Mouse (Mus musculus) C2C12 (cell line): Measurements from ENCODE around the gene Dock1.

Experiments
- CTCF ChIP-seq: IDR thresholded peaks from one replicate; pipeline ENCODE4 v1.5.1; 2011; ENCODE audit not compliant: control insufficient read depth, insufficient read depth, insufficient read length
- MAX ChIP-seq: IDR thresholded peaks from one replicate; pipeline ENCODE4 v1.6.1; 2011; ENCODE audit warnings: mild to moderate bottlenecking, control low read depth
- MYOG ChIP-seq: IDR thresholded peaks from one replicate; pipeline ENCODE4 v1.6.1; 2011; ENCODE audit not compliant: control insufficient read depth, insufficient read length; ENCODE audit errors: extremely low read depth
- USF1 ChIP-seq: IDR thresholded peaks from one replicate; pipeline ENCODE4 v1.6.1; 2011; ENCODE audit warnings: low read depth, mild to moderate bottlenecking, control low read depth, moderate library complexity

GRCm38 (mm10) chr7:134696126-134696979, 25.9 kb downstream of the Dock1 start:
- TF ChIP-seq CTCF (no peak), USF1 (no peak), MAX (no peak), MYOG (no peak)
